Mouse (Mus musculus) midbrain, embryonic 11.5 days (tissue): ENCODE measurements around the gene Casd1. TPM values are rescaled to one million over a fixed set of nuclear protein-coding genes. Genes with fewer than 3 reads are reported as not detected.
A peak's percentile ranks its signal among the peaks of the same experiment; 100 is the strongest.

ENCODE experiments used
- ATAC-seq: fragments of 200-750 bp; cut with Nextera tagmentation; 2 replicates; pipeline ENCODE4 v1.8.0; 2017; ENCODE audit warnings: moderate TSS enrichment, moderate library complexity; ENCODE audit not compliant: low FRiP score
- DNase-seq: peaks from one replicate; pipeline ENCODE4 v3.0.0; 2015; ENCODE audit warnings: low spot score; ENCODE audit errors: missing footprints
- H3K27ac ChIP-seq: fragments of 300-500 bp; sonication (generic); 2 replicates; pipeline ENCODE4 v1.5.1; 2014; ENCODE audit warnings: low read depth, low read length
- H3K27me3 ChIP-seq: fragments of 300-500 bp; sonication (generic); 2 replicates; pipeline ENCODE4 v1.6.1; 2014; ENCODE audit warnings: mild to moderate bottlenecking, low read length, moderate library complexity, mixed read lengths; ENCODE audit not compliant: control insufficient read depth, insufficient read depth
- H3K36me3 ChIP-seq: fragments of 300-500 bp; sonication (generic); 2 replicates; pipeline ENCODE4 v1.6.1; 2014; ENCODE audit warnings: mild to moderate bottlenecking, low read length, moderate library complexity, mixed read lengths; ENCODE audit not compliant: control insufficient read depth, insufficient read depth
- H3K4me1 ChIP-seq: fragments of 300-500 bp; sonication (generic); 2 replicates; pipeline ENCODE4 v1.6.1; 2014; ENCODE audit warnings: low read length; ENCODE audit not compliant: control insufficient read depth, insufficient read depth
- H3K4me2 ChIP-seq: fragments of 300-500 bp; sonication (generic); 2 replicates; pipeline ENCODE4 v1.6.1; 2014; ENCODE audit warnings: mild to moderate bottlenecking, moderate library complexity
- H3K4me3 ChIP-seq: fragments of 300-500 bp; sonication (generic); 2 replicates; pipeline ENCODE4 v1.5.1; 2014; ENCODE audit warnings: low read depth, low read length
- H3K9ac ChIP-seq: fragments of 300-500 bp; sonication (generic); 2 replicates; pipeline ENCODE4 v1.6.1; 2014; ENCODE audit warnings: low read length
- H3K9me3 ChIP-seq: fragments of 300-500 bp; sonication (generic); 2 replicates; pipeline ENCODE4 v1.6.1; 2016; ENCODE audit warnings: low read length; ENCODE audit not compliant: control insufficient read depth
- WGBS: fragments of 180-500 bp; shearing (Covaris S2); extraction: QIAGEN DNeasy Blood & Tissue Kit; methylation state at CpG from one replicate; pipeline ENCODE4 v1.1.7; 2014; 5-methylcytosine and 5-hydroxymethylcytosine counted together
- polyA plus RNA-seq: library from polyadenylated mRNA; unstranded; fragments of >200 nt; fragmentation: Nextera tagmentation; extraction: Ambion mirVana; gene quantifications from 2 replicates; pipeline ENCODE4 v1.2.1, GENCODE M21; 2014

Casd1 gene
- 47.5 and 47.6 TPM in 2 replicates for polyA plus RNA-seq

DNA sequence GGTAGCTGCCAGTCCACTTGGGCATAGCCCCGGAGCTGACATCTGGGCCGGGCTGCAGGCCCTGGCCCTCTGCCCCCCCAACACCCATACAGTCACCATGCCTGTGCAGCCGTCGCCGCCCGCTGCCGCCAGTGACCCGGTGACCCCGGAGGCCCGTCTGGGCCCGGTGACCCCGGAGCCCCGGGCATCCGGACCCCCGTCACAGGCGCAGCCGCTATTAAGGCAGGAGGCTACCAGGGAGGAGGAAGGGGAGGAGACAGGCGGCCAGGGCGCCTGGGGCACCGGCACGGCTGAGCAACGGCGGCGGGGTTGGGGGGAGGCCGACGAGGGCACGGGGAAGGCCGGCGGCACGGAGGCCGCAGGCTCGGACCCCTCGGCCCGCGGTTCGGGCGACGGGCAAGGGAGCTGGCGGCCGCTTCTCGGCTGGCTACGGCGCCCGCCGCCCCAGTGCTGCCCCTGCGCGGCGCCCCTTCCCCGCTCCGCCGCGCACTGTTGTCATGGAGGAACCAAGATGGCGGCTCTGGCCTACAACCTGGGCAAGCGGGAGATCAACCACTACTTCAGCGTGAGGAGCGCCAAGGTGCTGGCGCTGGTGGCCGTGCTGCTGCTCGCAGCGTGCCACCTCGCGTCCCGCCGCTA lies at the start of gene Casd1:
Casd1 (plus strand) TSS at position 182 of the 639 bp plus-strand sequence.
- peaks cover 7% of the 10 kb centered on the region for H3K4me1 ChIP-seq
- H3K27me3 ChIP-seq, result no peaks in the 10 kb centered on the region
- peak within 1 kb of the TSS; percentile 97 for H3K9ac ChIP-seq
- ATAC-seq (peak; percentile 92), DNase-seq (peak; percentile 98)
- peak within 1 kb of the TSS; percentile 89 for H3K27ac ChIP-seq
- no peaks in the 10 kb centered on the region for H3K36me3 ChIP-seq
- peak within 1 kb of the TSS; percentile 75 for H3K4me3 ChIP-seq
- H3K4me2 ChIP-seq, result peak within 1 kb of the TSS; percentile 85
- under 1% methylated on average over 46 of the region's 64 CpGs for WGBS
- H3K9me3 ChIP-seq, result no peaks in the 10 kb centered on the region

DNA sequence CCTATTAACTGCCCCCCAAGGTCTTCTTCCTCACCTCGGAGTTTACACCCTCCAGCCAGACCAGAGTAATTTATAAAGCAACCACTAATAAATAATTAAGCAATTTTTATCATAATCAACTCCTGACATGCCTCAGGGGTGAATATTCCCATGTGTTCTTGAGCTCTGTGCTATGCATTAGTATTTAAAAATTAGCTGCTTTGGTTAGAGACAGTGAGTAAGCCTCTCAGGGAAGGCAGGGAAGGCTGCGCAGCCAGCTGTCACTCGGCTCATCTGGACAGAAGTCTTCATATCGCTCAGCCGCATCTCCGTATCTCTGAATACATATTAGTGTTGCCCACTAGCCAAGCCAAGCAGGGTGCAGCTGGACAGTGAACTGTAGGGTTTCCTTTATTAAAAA lies 45.3 kb upstream of the Casd1 start:
- Histone ChIP-seq H3K9me3 (no peaks in the 10 kb centered on the region; the same call in 1 of the 2 replicates), H3K27me3 (no peaks in the 10 kb centered on the region), H3K9ac (no peak overlapping the region), H3K4me3 (no peak overlapping the region), H3K27ac (no peak overlapping the region), H3K36me3 (no peaks in the 10 kb centered on the region), H3K4me1 (peaks cover 6% of the 10 kb centered on the region; the same call in 1 of the 2 replicates), H3K4me2 (no peak overlapping the region)
- no peak for DNase-seq
- ATAC-seq, result peak; percentile 43
- 66% methylated on average over 6 of the region's 6 CpGs for WGBS

DNA sequence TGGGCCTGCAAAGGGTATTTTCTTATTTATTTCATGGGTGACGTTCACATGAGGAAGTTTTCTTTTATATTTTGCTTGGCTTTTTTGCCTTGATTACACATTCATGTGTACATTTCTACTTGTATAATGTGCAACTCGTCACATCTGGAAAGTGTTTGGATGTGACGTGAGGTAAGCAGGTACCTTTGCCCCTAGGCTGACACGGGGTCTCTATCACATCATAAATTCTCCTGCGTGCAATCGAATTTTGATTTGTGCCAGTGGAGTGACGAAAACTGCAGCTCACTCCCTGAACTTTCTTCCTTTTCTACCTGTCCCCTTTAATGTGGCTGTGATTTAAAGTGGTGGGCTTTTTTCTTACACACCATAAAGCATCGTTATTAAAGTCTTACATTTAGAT lies 43.6 kb upstream of the Casd1 start:
- Histone ChIP-seq H3K4me3 (no peak overlapping the region), H3K27me3 (no peaks in the 10 kb centered on the region), H3K4me2 (no peak overlapping the region), H3K36me3 (no peaks in the 10 kb centered on the region), H3K27ac (no peak overlapping the region), H3K4me1 (peaks cover 11% of the 10 kb centered on the region), H3K9me3 (no peaks in the 10 kb centered on the region; the same call in 1 of the 2 replicates), H3K9ac (no peak overlapping the region)
- ATAC-seq (no peak), DNase-seq (no peak)
- WGBS, result 79% methylated on average over 8 of the region's 8 CpGs

DNA sequence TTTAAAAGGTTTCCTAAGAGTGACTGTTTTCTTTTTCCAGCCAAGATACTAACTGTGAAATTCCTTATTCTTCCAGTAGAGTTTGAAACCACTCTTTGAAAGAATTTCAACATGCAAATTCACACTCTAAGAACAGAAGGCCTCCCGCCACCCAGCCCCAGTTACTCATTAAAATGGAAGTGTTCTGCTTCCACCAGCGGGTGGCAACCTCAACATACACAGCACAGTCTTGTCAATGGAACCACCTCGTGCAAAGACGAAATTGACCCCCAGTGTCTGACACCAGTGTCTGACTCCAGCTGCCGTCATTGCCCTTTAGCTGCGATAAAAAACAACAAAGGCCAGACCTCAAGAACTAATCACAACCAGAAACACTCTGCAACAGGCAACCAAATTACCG lies 43.0 kb upstream of the Casd1 start:
- Histone ChIP-seq H3K9me3 (no peaks in the 10 kb centered on the region; the same call in 1 of the 2 replicates), H3K27me3 (no peaks in the 10 kb centered on the region), H3K4me1 (peaks cover 11% of the 10 kb centered on the region), H3K4me3 (no peak overlapping the region), H3K27ac (no peak overlapping the region), H3K36me3 (no peaks in the 10 kb centered on the region), H3K9ac (no peak overlapping the region), H3K4me2 (no peak overlapping the region)
- peak; percentile 67 for ATAC-seq
- DNase-seq, result no peak
- 17% methylated on average over 7 of the region's 7 CpGs for WGBS

DNA sequence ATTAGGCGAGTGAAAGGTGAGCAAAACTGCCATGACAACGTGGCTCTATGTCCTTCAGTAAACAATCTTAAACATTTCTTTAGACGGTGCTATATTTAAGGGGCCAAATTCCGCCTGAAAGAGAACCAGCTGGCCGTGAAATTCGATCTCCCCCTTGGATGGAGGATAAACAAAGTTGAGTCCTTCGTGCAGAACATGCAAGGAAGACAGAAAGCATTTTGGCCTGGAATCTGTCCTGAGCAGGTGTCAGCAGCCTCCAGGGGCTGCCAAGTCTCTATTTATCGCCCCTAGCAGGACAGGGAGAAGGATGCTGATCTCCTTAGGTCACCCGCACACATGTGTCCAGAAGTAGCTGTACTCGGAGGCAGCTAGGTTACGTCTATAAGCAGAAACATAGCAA lies 39.5 kb upstream of the Casd1 start:
- Histone ChIP-seq H3K9ac (peak overlapping the region; percentile 27; the same call in 1 of the 2 replicates), H3K9me3 (no peaks in the 10 kb centered on the region; the same call in 1 of the 2 replicates), H3K4me1 (peaks cover 8% of the 10 kb centered on the region), H3K4me3 (no peak overlapping the region), H3K36me3 (no peaks in the 10 kb centered on the region), H3K27me3 (no peaks in the 10 kb centered on the region), H3K4me2 (no peak overlapping the region), H3K27ac (no peak overlapping the region)
- WGBS, result 30% methylated on average over 11 of the region's 11 CpGs
- ATAC-seq (no peak), DNase-seq (no peak)

DNA sequence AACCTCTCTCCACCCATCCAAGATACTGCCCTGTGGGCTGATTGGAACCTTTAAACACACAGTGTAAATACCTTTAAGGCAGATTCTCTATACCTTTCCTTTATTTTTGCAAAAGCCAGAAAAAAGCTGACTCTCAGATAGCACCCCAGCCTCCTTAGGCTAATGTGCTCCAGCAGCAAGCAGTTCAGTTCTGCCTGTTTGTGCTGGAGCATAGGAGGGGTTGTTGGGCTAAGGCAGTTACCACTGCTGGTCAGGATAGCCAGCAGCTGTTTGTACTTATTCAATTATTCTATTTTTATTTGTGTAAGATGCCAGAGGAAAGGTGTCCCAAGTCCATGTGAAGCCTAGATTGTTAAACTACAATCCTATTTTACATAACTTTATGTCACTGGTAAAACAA lies 39.0 kb upstream of the Casd1 start:
- ATAC-seq (no peak), DNase-seq (no peak)
- Histone ChIP-seq H3K27me3 (no peaks in the 10 kb centered on the region), H3K4me3 (no peak overlapping the region), H3K36me3 (no peaks in the 10 kb centered on the region), H3K4me2 (no peak overlapping the region), H3K9ac (no peak overlapping the region), H3K9me3 (no peaks in the 10 kb centered on the region; the same call in 1 of the 2 replicates), H3K4me1 (peaks cover 8% of the 10 kb centered on the region), H3K27ac (no peak overlapping the region)

DNA sequence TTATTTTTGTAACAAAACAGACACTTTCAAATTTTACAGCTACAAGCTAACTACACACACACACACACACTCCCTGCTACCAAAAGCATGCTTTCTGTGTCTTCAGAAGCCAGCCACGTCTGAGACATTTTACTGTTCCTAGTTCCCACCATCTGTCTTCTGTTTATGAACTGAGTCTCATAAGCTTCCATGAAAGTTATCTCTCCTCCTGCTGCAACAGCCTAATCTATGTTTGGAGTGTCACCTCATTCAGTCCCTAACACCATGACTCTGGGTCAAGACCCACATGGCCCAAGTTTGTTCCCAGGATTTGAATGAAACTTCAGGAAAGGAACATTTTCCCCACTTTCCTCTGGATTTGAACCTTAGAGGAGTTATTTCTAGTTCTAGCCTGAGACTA lies 38.2 kb upstream of the Casd1 start:
- DNase-seq (no peak), ATAC-seq (no peak)
- Histone ChIP-seq H3K4me1 (peaks cover 8% of the 10 kb centered on the region), H3K9ac (no peak overlapping the region), H3K36me3 (no peaks in the 10 kb centered on the region), H3K9me3 (no peaks in the 10 kb centered on the region; the same call in 1 of the 2 replicates), H3K27ac (no peak overlapping the region), H3K27me3 (no peaks in the 10 kb centered on the region), H3K4me3 (no peak overlapping the region), H3K4me2 (no peak overlapping the region)
- WGBS, result 59% methylated on average over 1 of the region's 1 CpGs

DNA sequence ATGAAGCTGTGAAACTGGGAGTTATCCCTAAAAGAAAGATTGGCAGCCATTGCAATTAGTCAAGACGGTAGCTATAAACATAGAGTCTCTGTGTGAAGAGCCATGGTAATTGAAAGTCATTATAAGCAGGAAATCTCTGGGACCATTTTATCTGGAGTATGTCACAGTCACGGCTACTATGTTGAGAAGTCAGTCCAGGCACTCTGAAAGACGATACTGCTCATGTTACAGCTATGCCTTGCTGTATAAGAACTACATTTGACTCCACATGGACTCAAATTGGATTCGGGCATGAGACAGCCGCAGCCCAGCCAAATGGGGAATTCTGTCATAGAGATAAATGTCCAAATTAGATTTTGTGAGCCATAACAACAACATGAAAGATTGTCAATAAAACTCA lies 37.2 kb upstream of the Casd1 start:
- H3K4me3 ChIP-seq, result no peak overlapping the region
- ATAC-seq (no peak), DNase-seq (no peak)
- H3K36me3 ChIP-seq, result no peaks in the 10 kb centered on the region
- peaks cover 6% of the 10 kb centered on the region for H3K4me1 ChIP-seq
- no peaks in the 10 kb centered on the region for H3K27me3 ChIP-seq
- no peak overlapping the region for H3K4me2 ChIP-seq
- no peaks in the 10 kb centered on the region; the same call in 1 of the 2 replicates for H3K9me3 ChIP-seq
- no peak overlapping the region for H3K27ac ChIP-seq
- no peak overlapping the region for H3K9ac ChIP-seq
- WGBS, result 90% methylated on average over 5 of the region's 5 CpGs

DNA sequence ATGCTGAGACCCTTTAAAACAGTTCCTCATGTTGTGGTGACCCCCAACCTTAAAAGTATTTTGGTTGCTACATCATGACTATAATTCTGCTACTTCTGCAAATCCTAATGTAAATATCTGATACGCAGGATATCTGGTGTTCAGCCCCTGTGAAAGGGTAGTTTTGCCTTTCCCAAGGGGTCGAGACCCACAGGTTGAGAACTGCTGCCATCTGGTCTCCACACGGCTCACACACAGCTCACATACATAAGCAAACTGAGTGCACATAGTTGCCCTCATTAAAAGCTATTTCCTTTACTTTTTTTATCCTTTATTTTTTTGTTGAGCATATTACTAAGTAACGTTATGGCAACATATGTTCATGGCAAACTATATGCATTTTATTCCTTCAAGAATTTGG lies 30.2 kb upstream of the Casd1 start:
- Histone ChIP-seq H3K9ac (no peak overlapping the region), H3K27ac (no peak overlapping the region), H3K4me1 (no peaks in the 10 kb centered on the region), H3K36me3 (no peaks in the 10 kb centered on the region), H3K4me2 (no peak overlapping the region), H3K4me3 (no peak overlapping the region), H3K9me3 (no peaks in the 10 kb centered on the region), H3K27me3 (no peaks in the 10 kb centered on the region)
- DNase-seq (no peak), ATAC-seq (no peak)
- 73% methylated on average over 4 of the region's 4 CpGs for WGBS
